Mouse (Mus musculus) liver, embryonic 14.5 days (tissue): ENCODE results near the gene 1500011B03Rik. TPM values are rescaled to one million over a fixed set of nuclear protein-coding genes. Genes with fewer than 3 reads are reported as not detected.

ENCODE experiments used
- ATAC-seq: fragments of 200-750 bp; cut with Nextera tagmentation; 2 replicates; pipeline ENCODE4 v1.8.0; 2017; ENCODE audit warnings: moderate number of reproducible peaks, mild to moderate bottlenecking, moderate library complexity; ENCODE audit not compliant: insufficient read depth
- DNase-seq, 3 experiments: peaks; one replicate each; pipeline ENCODE4 v3.0.0-alpha.2; 2012 to 2013; ENCODE audit warnings: low read depth in 3 of 3, low spot score in 3 of 3
- H3K27ac ChIP-seq: fragments of 300-500 bp; sonication (generic); 2 replicates; pipeline ENCODE4 v1.5.1; 2014; ENCODE audit warnings: moderate library complexity, mild to moderate bottlenecking, control low read depth, inconsistent platforms
- H3K27me3 ChIP-seq: fragments of 300-500 bp; sonication (generic); 2 replicates; pipeline ENCODE4 v1.6.1; 2014; ENCODE audit warnings: mild to moderate bottlenecking, low read length, moderate library complexity; ENCODE audit not compliant: control insufficient read depth, insufficient read depth
- H3K36me3 ChIP-seq: fragments of 300-500 bp; sonication (generic); replicated peaks from 2 replicates; pipeline ENCODE4 v1.6.1; 2014; ENCODE audit warnings: low read depth; ENCODE audit not compliant: control insufficient read depth, insufficient read depth
- H3K4me1 ChIP-seq, 2 experiments: fragments of 200-500 bp in 1 of 2; fragments of 300-500 bp in 1 of 2; sonication (generic) in 1 of 2; replicated peaks; 2 replicates each; pipeline ENCODE4 v1.6.1; 2012 to 2014; ENCODE audit warnings: antibody characterized with exemption in 1 of 2, inconsistent platforms in 1 of 2, low read length in 1 of 2; ENCODE audit not compliant: control insufficient read depth in 2 of 2, insufficient read depth in 2 of 2
- H3K4me2 ChIP-seq: fragments of 300-500 bp; sonication (generic); 2 replicates; pipeline ENCODE4 v1.6.1; 2014; ENCODE audit warnings: low read depth, mild to moderate bottlenecking, control low read depth, moderate library complexity
- H3K4me3 ChIP-seq, 2 experiments: fragments of 200-500 bp in 1 of 2; fragments of 300-500 bp in 1 of 2; sonication (generic) in 1 of 2; 2 replicates each; pipeline ENCODE4 v1.5.1; 2012 to 2014; ENCODE audit warnings: low read depth in 2 of 2, low read length in 2 of 2, mild to moderate bottlenecking in 2 of 2, control low read depth in 1 of 2, inconsistent platforms in 1 of 2, moderate library complexity in 1 of 2; ENCODE audit not compliant: insufficient read depth in 1 of 2
- H3K9ac ChIP-seq: fragments of 300-500 bp; sonication (generic); replicated peaks from 2 replicates; pipeline ENCODE4 v1.6.1; 2014; ENCODE audit warnings: mild to moderate bottlenecking, control low read depth, moderate library complexity
- H3K9me3 ChIP-seq: fragments of 300-500 bp; sonication (generic); 2 replicates; pipeline ENCODE4 v1.6.1; 2016; ENCODE audit warnings: low read length, mixed read lengths; ENCODE audit not compliant: control insufficient read depth
- CTCF ChIP-seq: IDR thresholded peaks from 2 replicates; pipeline ENCODE4 v1.5.1; 2016; ENCODE audit warnings: antibody characterized with exemption, low read depth, control low read depth
- EP300 ChIP-seq: IDR thresholded peaks from 2 replicates; pipeline ENCODE4 v1.6.1; 2016; ENCODE audit warnings: antibody characterized with exemption, low read depth
- WGBS: fragments of 180-500 bp; shearing (Covaris S2); extraction: QIAGEN DNeasy Blood & Tissue Kit; methylation state at CpG from one replicate; pipeline ENCODE4 v1.1.7; 2014; ENCODE audit not compliant: insufficient replicate concordance; 5-methylcytosine and 5-hydroxymethylcytosine counted together
- polyA plus RNA-seq, 2 experiments: library from polyadenylated mRNA; depleted of rRNA in 1 of 2; stranded (reverse) in 1 of 2; unstranded in 1 of 2; fragments of >200 nt; fragmentation: Nextera tagmentation in 1 of 2; extraction: Ambion mirVana in 1 of 2; gene quantifications; 2 replicates each; pipeline versions ENCODE4 v1.2.1 to v1.2.3; 2012 to 2014

Gene 1500011B03Rik
- polyA plus RNA-seq (2012; rRNA removed): 15.5 and 17.5 TPM in 2 replicates
- 31.9 and 36.0 TPM in 2 replicates for polyA plus RNA-seq (2014; fragmentation: Nextera tagmentation; extraction: Ambion mirVana)

DNA sequence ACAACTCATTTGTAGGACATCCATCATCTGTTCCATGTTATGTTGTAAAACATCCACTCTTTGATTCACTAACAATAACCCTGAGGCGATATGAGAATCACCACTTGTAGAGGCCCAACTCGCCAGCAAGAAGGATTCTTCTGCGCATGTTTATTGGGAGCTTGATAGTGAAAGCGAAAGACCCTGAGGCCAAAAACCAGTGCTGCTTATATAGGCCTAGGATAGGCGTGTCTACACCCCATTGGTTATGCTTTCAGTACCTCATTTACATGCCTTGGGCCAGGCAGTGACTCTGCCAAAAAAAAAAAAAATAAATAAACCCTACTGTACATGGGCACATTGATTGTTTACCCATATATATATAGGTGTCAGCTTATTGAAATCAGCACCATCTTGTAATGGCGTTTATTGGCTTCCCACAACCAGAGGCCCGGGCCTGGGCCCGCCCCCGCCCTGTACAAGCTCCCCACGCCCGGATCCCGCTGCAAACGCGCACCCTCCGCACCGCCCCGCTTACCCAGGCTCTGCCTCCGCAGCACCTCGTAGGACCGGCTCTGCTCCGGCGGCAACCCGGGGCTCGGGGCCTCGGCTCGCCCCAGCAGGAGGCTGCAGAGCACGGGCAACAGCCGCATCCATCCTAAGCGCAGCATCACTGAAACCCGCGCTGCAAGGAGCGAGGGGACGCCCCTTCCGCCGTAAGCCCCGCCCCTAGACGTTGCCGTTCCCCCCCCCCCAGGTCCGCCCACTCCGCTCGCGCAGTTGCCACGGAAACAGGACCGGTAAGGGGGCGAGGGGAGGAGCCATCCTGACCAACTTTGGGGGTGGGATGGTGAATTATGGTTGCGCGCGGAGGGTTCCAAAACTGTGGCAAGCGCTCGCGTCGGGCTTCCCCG lies at the start of gene 1500011B03Rik:
Gene 1500011B03Rik (minus strand): TSS at position 673 of the 893 bp plus-strand sequence.
- WGBS: 8% methylated on average over 53 of the region's 53 CpGs
- peak; percentile 58 for ATAC-seq

DNA sequence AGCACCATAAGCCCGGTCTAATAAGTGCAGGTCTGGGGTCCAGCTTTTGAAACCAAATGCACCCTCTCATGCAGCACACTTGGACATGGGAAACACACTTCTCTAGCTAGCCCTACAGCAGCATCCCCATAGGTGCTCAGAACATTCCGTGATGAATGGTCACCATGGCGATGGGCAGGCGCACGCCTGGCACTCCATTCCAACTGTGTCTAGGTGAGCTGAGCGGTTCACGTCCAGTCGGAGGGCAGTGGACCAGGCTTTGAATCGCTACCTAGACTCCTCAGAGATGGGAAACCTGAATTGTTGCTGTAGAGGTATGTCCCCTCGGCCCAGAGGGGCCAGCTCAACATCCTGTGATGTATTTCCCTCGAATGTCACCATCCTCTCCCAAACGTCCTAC lies 42.0 kb upstream of the 1500011B03Rik start:
- no peaks in the 10 kb centered on the region for H3K4me1 ChIP-seq
- no peak overlapping the region for H3K4me3 ChIP-seq
- H3K36me3 ChIP-seq: no peaks in the 10 kb centered on the region
- H3K27ac ChIP-seq: no peak overlapping the region
- TF ChIP-seq CTCF (no peak), EP300 (no peak)
- no peak overlapping the region for H3K4me2 ChIP-seq
- ATAC-seq: no peak
- H3K27me3 ChIP-seq: no peaks in the 10 kb centered on the region
- H3K9ac ChIP-seq: no peak overlapping the region
- H3K9me3 ChIP-seq: no peaks in the 10 kb centered on the region; the same call in 1 of the 2 replicates
- 74% methylated on average over 12 of the region's 12 CpGs for WGBS
- DNase-seq: no peak

More for the DNA sequence above, at the start of gene 1500011B03Rik:
- Histone ChIP-seq H3K27me3 (no peaks in the 10 kb centered on the region; the same call in 1 of the 2 replicates), H3K4me1 (peaks cover 3 to 8% of the 10 kb centered on the region in 2 experiments; a peak in 3 of 4 replicates), H3K4me3 (peak within 1 kb of the TSS; percentile 81), H3K9me3 (no peaks in the 10 kb centered on the region), H3K4me2 (peak within 1 kb of the TSS; percentile 88), H3K27ac (no peak within 1 kb of the TSS), H3K36me3 (no peaks in the 10 kb centered on the region), H3K9ac (peak within 1 kb of the TSS; percentile 61)
- DNase-seq: peak in 1 of 3 experiments; percentile 47
- TF ChIP-seq CTCF (0 out of 2 replicates have a peak, but pooled peaks have one; percentile 11), EP300 (no peak)

DNA sequence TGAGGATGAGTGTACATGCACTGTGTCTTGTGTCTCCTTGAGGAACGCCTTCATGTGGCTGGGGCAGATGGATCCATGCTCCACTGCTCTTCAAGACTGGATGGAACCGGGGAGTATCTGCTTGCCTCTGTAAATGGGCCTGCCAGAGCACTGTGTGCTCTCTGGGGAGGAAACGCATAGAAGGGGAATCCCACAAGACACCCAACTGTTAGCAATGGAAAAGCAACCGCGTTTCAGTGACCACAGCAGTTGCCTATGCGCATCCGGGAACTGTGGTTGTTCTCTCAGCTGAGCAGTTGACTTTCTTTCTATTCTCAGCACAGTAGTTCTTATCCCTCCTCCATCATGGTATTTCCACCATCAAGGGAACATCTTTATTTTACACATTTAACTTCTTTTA lies 41.5 kb upstream of the 1500011B03Rik start:
- DNase-seq (no peak), ATAC-seq (no peak)
- no peak for TF ChIP-seq CTCF
- TF ChIP-seq EP300: no peak
- H3K4me2 ChIP-seq: no peak overlapping the region
- H3K27ac ChIP-seq: no peak overlapping the region
- H3K36me3 ChIP-seq: no peaks in the 10 kb centered on the region
- H3K9ac ChIP-seq: no peak overlapping the region
- H3K4me3 ChIP-seq: no peak overlapping the region
- no peaks in the 10 kb centered on the region for H3K4me1 ChIP-seq
- no peaks in the 10 kb centered on the region; the same call in 1 of the 2 replicates for H3K9me3 ChIP-seq
- 68% methylated on average over 7 of the region's 7 CpGs for WGBS
- H3K27me3 ChIP-seq: no peaks in the 10 kb centered on the region

DNA sequence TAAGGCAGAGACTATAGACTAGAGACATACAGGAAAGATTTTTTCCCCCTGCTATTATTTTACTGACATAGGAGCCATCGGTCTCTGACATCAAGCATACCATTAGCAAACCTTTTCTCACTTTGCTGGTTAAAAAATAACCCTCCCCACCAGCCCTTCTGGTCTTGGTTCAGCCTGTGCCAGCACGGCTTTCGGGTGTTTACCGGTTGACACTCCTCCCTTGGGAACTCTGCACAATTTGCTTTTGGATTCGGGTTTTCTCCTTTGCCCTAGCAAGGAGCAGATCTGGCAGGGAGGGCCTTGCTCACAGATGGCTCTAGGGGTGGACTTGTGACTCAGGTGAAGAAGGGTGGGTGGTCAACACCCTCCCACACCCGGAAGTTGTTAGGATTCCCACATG lies 38.5 kb upstream of the 1500011B03Rik start:
- H3K4me2 ChIP-seq: no peak overlapping the region
- ATAC-seq: no peak
- H3K27me3 ChIP-seq: no peaks in the 10 kb centered on the region; the same call in 1 of the 2 replicates
- H3K9ac ChIP-seq: no peak overlapping the region
- H3K4me3 ChIP-seq: no peak overlapping the region
- no peaks in the 10 kb centered on the region for H3K9me3 ChIP-seq
- no peak for TF ChIP-seq EP300
- TF ChIP-seq CTCF: no peak
- WGBS: 53% methylated on average over 6 of the region's 6 CpGs
- H3K36me3 ChIP-seq: no peaks in the 10 kb centered on the region
- H3K4me1 ChIP-seq: no peaks in the 10 kb centered on the region
- no peak for DNase-seq
- no peak overlapping the region for H3K27ac ChIP-seq

GRCm38 (mm10) chr5:114859253-114859652 lies 36.0 kb upstream of the 1500011B03Rik start:
- TF ChIP-seq CTCF (peak; percentile 86), EP300 (no peak)
- ATAC-seq (no peak), DNase-seq (peak; percentile 10 to 32 (median 14))
- Histone ChIP-seq H3K4me2 (no peak overlapping the region; the same call in 1 of the 2 replicates), H3K4me3 (no peak overlapping the region), H3K4me1 (no peaks in the 10 kb centered on the region), H3K9ac (no peak overlapping the region), H3K36me3 (no peaks in the 10 kb centered on the region), H3K9me3 (no peaks in the 10 kb centered on the region), H3K27me3 (no peaks in the 10 kb centered on the region; the same call in 1 of the 2 replicates), H3K27ac (no peak overlapping the region)
- WGBS: 7% methylated on average over 18 of the region's 18 CpGs
